Mouse (Mus musculus) intestine, postnatal 0 days (tissue): ENCODE data around the gene Olfr504. TPM values are rescaled to one million over a fixed set of nuclear protein-coding genes. Genes with fewer than 3 reads are reported as not detected.
"Not testable (repeated sequence)": the region's sequence is repeated elsewhere in the genome, so short reads cannot be mapped to it uniquely, and the experiment has no call there.

Source experiments
- ATAC-seq: fragments of 200-750 bp; cut with Nextera tagmentation; 2 replicates; pipeline ENCODE4 v1.8.0; 2017; ENCODE audit warnings: mild to moderate bottlenecking, moderate TSS enrichment, moderate library complexity
- H3K27ac ChIP-seq: fragments of 300-500 bp; sonication (generic); 2 replicates; pipeline ENCODE4 v1.5.1; 2014; ENCODE audit warnings: mild to moderate bottlenecking, low read depth, low read length, moderate library complexity
- H3K27me3 ChIP-seq: fragments of 300-500 bp; sonication (generic); replicated peaks from 2 replicates; pipeline ENCODE4 v1.6.1; 2014; ENCODE audit warnings: low read length, mixed read lengths; ENCODE audit not compliant: control insufficient read depth, insufficient read depth
- H3K36me3 ChIP-seq: fragments of 300-500 bp; sonication (generic); 2 replicates; pipeline ENCODE4 v1.6.1; 2014; ENCODE audit warnings: mild to moderate bottlenecking, moderate library complexity; ENCODE audit not compliant: control insufficient read depth, insufficient read depth
- H3K4me1 ChIP-seq: fragments of 300-500 bp; sonication (generic); replicated peaks from 2 replicates; pipeline ENCODE4 v1.6.1; 2014; ENCODE audit warnings: antibody characterized with exemption, low read length, mixed read lengths; ENCODE audit not compliant: control insufficient read depth, insufficient read depth
- H3K4me2 ChIP-seq: fragments of 300-500 bp; sonication (generic); replicated peaks from 2 replicates; pipeline ENCODE4 v1.6.1; 2014; ENCODE audit warnings: low read depth, mild to moderate bottlenecking, moderate library complexity
- H3K4me3 ChIP-seq: fragments of 300-500 bp; sonication (generic); 2 replicates; pipeline ENCODE4 v1.5.1; 2014; ENCODE audit warnings: low read depth, low read length
- H3K9ac ChIP-seq: fragments of 300-500 bp; sonication (generic); 2 replicates; pipeline ENCODE4 v1.6.1; 2014; ENCODE audit warnings: mild to moderate bottlenecking, low read depth, low read length
- H3K9me3 ChIP-seq: fragments of 300-500 bp; sonication (generic); 2 replicates; pipeline ENCODE4 v1.6.1; 2016; ENCODE audit warnings: mixed run types; ENCODE audit not compliant: control insufficient read depth
- CTCF ChIP-seq: sonication (generic); IDR thresholded peaks from 2 replicates; pipeline ENCODE4 v1.5.1; 2016; ENCODE audit warnings: low read depth, mild to moderate bottlenecking, control low read depth, antibody characterized with exemption, moderate library complexity
- WGBS: fragments of 180-500 bp; shearing (Covaris S2); extraction: QIAGEN DNeasy Blood & Tissue Kit; methylation state at CpG from one replicate; pipeline ENCODE4 v1.1.7; 2014; 5-methylcytosine and 5-hydroxymethylcytosine counted together
- polyA plus RNA-seq: library from polyadenylated mRNA; unstranded; fragments of >200 nt; fragmentation: Nextera tagmentation; extraction: Ambion mirVana; gene quantifications from 2 replicates; pipeline ENCODE4 v1.2.1, GENCODE M21; 2015

The Olfr504 gene
- not detected in 2 replicates for polyA plus RNA-seq

- no peak for ATAC-seq
- TF ChIP-seq CTCF, result no peak
- H3K9me3 ChIP-seq, result no peaks in the 10 kb centered on the region
- WGBS, result 89% methylated on average over 1 of the region's 1 CpGs
- H3K27ac ChIP-seq, result no peak within 1 kb of the TSS
- H3K9ac ChIP-seq, result no peak within 1 kb of the TSS
- no peak within 1 kb of the TSS for H3K4me2 ChIP-seq
- H3K4me3 ChIP-seq, result no peak within 1 kb of the TSS
- no peaks in the 10 kb centered on the region for H3K4me1 ChIP-seq
- H3K27me3 ChIP-seq, result no peaks in the 10 kb centered on the region
- no peaks in the 10 kb centered on the region for H3K36me3 ChIP-seq
Observed at GRCm38 (mm10) chr7:108565693-108566092, at the start of gene Olfr504. Gene Olfr504 (minus strand): TSS chr7:108565793.

GRCm38 (mm10) chr7:108614110-108614509 lies 48.5 kb upstream of the Olfr504 start:
- H3K9ac ChIP-seq, result no peak overlapping the region
- no peaks in the 10 kb centered on the region for H3K36me3 ChIP-seq
- no peaks in the 10 kb centered on the region for H3K27me3 ChIP-seq
- WGBS, result 87% methylated on average over 2 of the region's 2 CpGs
- ATAC-seq, result no peak
- TF ChIP-seq CTCF, result no peak
- no peak overlapping the region for H3K4me3 ChIP-seq
- no peak overlapping the region for H3K4me2 ChIP-seq
- no peaks in the 10 kb centered on the region for H3K9me3 ChIP-seq
- no peaks in the 10 kb centered on the region for H3K4me1 ChIP-seq
- H3K27ac ChIP-seq, result no peak overlapping the region

DNA sequence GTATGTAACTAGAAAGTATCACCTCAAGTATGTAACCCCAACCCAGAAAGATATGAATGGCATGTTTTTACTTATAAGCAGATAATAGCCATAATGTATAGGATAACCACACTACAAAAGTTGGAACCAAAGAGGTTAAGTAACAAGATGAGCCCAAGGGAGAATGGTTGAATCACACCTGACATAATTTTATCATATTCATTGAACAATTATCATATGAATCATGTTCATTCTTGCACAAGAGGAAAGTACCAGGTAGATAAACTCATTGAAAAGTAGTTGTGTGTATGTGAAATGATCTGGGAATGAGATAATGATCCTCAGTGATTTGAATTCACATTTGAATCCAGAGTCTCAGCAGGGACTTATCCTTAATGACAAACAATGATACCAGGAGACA lies 44.9 kb upstream of the Olfr504 start, which contains the start of gene Olfr506:
Gene Olfr506 (plus strand): TSS at position 301 of the 400 bp plus-strand sequence.
- Histone ChIP-seq H3K4me1 (no peaks in the 10 kb centered on the region), H3K4me3 (no peak within 1 kb of the TSS), H3K9me3 (no peaks in the 10 kb centered on the region), H3K36me3 (no peaks in the 10 kb centered on the region), H3K9ac (no peak within 1 kb of the TSS), H3K27me3 (no peaks in the 10 kb centered on the region), H3K27ac (no peak within 1 kb of the TSS), H3K4me2 (no peak within 1 kb of the TSS)
- no peak for TF ChIP-seq CTCF
- ATAC-seq, result no peak

DNA sequence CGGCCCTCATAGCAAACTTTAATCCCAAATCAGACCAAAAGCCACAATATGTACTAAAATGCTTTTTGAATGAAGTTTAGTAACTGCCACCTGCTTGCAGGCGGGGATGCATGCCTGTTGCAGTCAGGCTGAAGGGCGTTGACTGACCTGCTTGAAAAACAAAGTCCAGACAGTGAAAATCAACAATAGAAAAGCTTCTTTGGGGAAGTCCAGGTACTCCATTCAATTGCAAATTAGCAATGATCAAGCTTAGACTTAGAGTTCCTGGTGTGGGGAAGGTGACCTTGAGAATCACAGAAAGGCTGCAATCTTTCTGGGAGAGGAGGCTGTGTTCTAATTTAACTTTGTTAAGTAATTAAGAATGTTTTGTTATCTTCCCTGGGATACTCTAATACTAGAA lies 36.3 kb upstream of the Olfr504 start:
- WGBS, result 64% methylated on average over 3 of the region's 3 CpGs
- H3K4me2 ChIP-seq, ATAC-seq, H3K4me3 ChIP-seq, H3K27ac ChIP-seq, H3K36me3 ChIP-seq, H3K4me1 ChIP-seq, H3K9me3 ChIP-seq, H3K27me3 ChIP-seq, H3K9ac ChIP-seq: not testable (repeated sequence)

DNA sequence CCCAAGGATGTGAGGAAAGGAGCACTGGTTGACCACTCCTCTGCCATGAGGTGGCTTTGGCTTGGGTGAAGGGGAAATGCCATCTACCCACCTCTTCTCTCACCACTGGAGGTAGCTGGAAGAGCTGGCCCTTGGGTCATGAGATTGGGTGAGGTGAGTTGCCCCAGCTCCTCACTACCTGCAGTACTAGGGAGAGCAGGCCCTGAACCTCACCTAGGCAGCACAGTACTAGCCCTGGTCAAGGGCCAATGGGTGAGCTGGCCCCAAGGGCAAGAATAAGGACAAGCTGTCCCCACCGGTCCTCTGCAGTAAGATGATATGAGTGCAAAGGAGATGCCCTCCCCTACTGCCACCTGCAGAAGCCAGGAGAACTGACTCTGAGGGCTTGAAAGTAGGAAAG lies 24.2 kb upstream of the Olfr504 start:
- no peaks in the 10 kb centered on the region for H3K27me3 ChIP-seq
- no peaks in the 10 kb centered on the region for H3K4me1 ChIP-seq
- no peak overlapping the region for H3K4me3 ChIP-seq
- H3K4me2 ChIP-seq, result no peak overlapping the region
- TF ChIP-seq CTCF, result no peak
- no peaks in the 10 kb centered on the region for H3K9me3 ChIP-seq
- H3K27ac ChIP-seq, result no peak overlapping the region
- no peak for ATAC-seq
- 91% methylated on average over 1 of the region's 1 CpGs for WGBS
- H3K36me3 ChIP-seq, result no peaks in the 10 kb centered on the region
- no peak overlapping the region for H3K9ac ChIP-seq

GRCm38 (mm10) chr7:108544227-108544626 lies 21.4 kb downstream of the Olfr504 start, which contains the start of gene Olfr503:
Gene Olfr503 (plus strand): TSS chr7:108544527.
- 45% methylated on average over 1 of the region's 1 CpGs for WGBS
- not testable (repeated sequence) for ATAC-seq, H3K27me3 ChIP-seq, H3K9ac ChIP-seq, H3K4me2 ChIP-seq, H3K36me3 ChIP-seq, H3K27ac ChIP-seq, H3K9me3 ChIP-seq, H3K4me3 ChIP-seq, H3K4me1 ChIP-seq

DNA sequence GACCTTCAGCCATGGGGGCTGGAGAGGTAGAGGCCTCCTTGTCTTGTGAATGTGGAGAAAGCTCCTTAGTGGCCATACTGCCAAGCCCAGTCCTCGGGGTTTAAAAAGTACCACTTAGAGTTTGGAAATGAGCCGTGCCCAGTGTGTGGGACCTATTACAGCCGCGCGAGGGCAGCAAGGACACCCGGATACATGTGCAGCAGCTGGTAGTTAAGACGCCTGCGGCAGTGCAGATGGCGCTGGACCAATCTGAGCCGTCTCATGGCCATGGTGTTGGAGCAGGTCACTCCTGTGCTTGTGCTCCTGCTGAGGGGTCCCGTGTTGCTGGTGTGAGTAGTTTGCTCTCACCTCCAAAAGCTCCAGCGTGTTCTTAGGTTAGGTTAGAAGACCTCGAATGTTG lies 23.2 kb downstream of the Olfr504 start:
- no peak overlapping the region for H3K27ac ChIP-seq
- no peaks in the 10 kb centered on the region for H3K27me3 ChIP-seq
- H3K4me2 ChIP-seq, result no peak overlapping the region
- no peak for ATAC-seq
- 84% methylated on average over 13 of the region's 13 CpGs for WGBS
- H3K36me3 ChIP-seq, result no peaks in the 10 kb centered on the region
- TF ChIP-seq CTCF, result no peak
- H3K9me3 ChIP-seq, result no peaks in the 10 kb centered on the region
- no peaks in the 10 kb centered on the region for H3K4me1 ChIP-seq
- H3K9ac ChIP-seq, result no peak overlapping the region
- H3K4me3 ChIP-seq, result no peak overlapping the region
